Mouse (Mus musculus): Measurements from ENCODE around the gene Ggta1.

DNA sequence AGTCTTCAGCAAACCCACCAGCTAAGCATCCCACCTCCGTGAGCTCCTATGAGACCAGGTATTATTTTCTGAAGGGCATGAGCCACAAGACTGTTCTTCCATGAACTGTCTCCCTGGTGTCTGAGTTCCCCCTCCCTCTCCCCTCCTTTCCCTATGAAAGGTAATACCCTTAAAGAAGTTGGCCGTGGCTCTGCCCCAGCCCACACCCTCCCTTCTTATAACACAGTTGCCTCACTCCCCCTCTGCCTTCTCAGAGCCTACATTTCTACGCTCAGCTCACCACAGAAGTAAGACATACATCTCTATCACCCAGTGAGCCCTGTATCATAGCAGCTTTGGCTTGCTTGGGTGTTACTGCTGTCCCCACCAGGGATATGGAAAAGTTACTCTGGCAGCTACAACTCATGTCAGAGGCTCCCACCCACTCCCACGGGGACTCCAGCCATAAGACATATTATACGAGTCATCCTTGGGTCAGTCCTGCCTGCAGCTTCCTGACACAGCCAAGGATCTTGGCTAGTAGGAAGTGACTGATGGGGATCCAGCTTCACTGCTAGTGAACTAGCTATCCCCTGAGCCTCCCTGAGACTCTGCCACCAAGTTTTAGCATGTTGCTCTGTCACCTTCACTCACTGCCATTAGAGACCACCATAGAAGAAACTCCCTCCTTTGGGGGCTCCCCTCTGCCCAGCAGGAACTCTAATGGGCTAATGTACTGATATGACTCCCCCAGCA lies 33.4 kb upstream of the Ggta1 start:
- no peak for TF ChIP-seq E2F4 (IDR thresholded peaks at IDR 0.05; ENCODE audit: insufficient replicate concordance, low read depth, low read length)
- no peak for TF ChIP-seq CTCF (conservative IDR thresholded peaks at IDR 0.05 in 1 of 2, IDR thresholded peaks at IDR 0.05 in 1 of 2; ENCODE audit: low read depth in 2 of 2, low read length in 2 of 2)

Measured in CH12.LX (cell line).